Mouse (Mus musculus) liver, embryonic 13.5 days (tissue): ENCODE measurements around the gene Ifi211. TPM values are rescaled to one million over a fixed set of nuclear protein-coding genes. Genes with fewer than 3 reads are reported as not detected.
A peak's percentile ranks its signal among the peaks of the same experiment; 100 is the strongest.
"Not testable (repeated sequence)": the region's sequence is repeated elsewhere in the genome, so short reads cannot be mapped to it uniquely, and the experiment has no call there.

Experiments
- ATAC-seq: fragments of 200-750 bp; cut with Nextera tagmentation; 2 replicates; pipeline ENCODE4 v1.8.0; 2017; ENCODE audit warnings: low read depth, mild to moderate bottlenecking, moderate number of reproducible peaks, moderate library complexity
- DNase-seq: peaks from one replicate; pipeline ENCODE4 v3.0.0; 2022
- H3K27ac ChIP-seq: fragments of 300-500 bp; sonication (generic); 2 replicates; pipeline ENCODE4 v1.5.1; 2015; ENCODE audit warnings: moderate library complexity, mild to moderate bottlenecking, inconsistent platforms
- H3K27me3 ChIP-seq: fragments of 300-500 bp; sonication (generic); 2 replicates; pipeline ENCODE4 v1.6.1; 2015; ENCODE audit warnings: mild to moderate bottlenecking, inconsistent platforms
- H3K36me3 ChIP-seq: fragments of 300-500 bp; sonication (generic); 2 replicates; pipeline ENCODE4 v1.6.1; 2015; ENCODE audit warnings: mild to moderate bottlenecking, inconsistent platforms
- H3K4me1 ChIP-seq: fragments of 300-500 bp; sonication (generic); replicated peaks from 2 replicates; pipeline ENCODE4 v1.6.1; 2015; ENCODE audit warnings: inconsistent platforms
- H3K4me2 ChIP-seq: fragments of 300-500 bp; sonication (generic); 2 replicates; pipeline ENCODE4 v1.6.1; 2015; ENCODE audit warnings: inconsistent platforms, mild to moderate bottlenecking, moderate library complexity
- H3K4me3 ChIP-seq: fragments of 300-500 bp; sonication (generic); replicated peaks from 2 replicates; pipeline ENCODE4 v1.5.1; 2015; ENCODE audit warnings: mild to moderate bottlenecking, inconsistent platforms
- H3K9ac ChIP-seq: fragments of 300-500 bp; sonication (generic); 2 replicates; pipeline ENCODE4 v1.6.1; 2015; ENCODE audit warnings: mild to moderate bottlenecking, inconsistent platforms
- H3K9me3 ChIP-seq: fragments of 300-500 bp; sonication (generic); replicated peaks from 2 replicates; pipeline ENCODE4 v1.6.1; 2016; ENCODE audit warnings: inconsistent platforms
- whole genome bisulfite sequencing: fragments of 180-500 bp; shearing (Covaris S2); methylation state at CpG from one replicate; pipeline ENCODE4 v1.1.7; 2015; ENCODE audit not compliant: insufficient replicate concordance; 5-methylcytosine and 5-hydroxymethylcytosine counted together
- polyA plus RNA-seq: library from polyadenylated mRNA; unstranded; fragments of >200 nt; fragmentation: Nextera tagmentation; extraction: Ambion mirVana; gene quantifications from 2 replicates; pipeline ENCODE4 v1.2.1, GENCODE M21; 2015

Gene Ifi211
- 1.5 and 1.8 TPM in 2 replicates for polyA plus RNA-seq

DNA sequence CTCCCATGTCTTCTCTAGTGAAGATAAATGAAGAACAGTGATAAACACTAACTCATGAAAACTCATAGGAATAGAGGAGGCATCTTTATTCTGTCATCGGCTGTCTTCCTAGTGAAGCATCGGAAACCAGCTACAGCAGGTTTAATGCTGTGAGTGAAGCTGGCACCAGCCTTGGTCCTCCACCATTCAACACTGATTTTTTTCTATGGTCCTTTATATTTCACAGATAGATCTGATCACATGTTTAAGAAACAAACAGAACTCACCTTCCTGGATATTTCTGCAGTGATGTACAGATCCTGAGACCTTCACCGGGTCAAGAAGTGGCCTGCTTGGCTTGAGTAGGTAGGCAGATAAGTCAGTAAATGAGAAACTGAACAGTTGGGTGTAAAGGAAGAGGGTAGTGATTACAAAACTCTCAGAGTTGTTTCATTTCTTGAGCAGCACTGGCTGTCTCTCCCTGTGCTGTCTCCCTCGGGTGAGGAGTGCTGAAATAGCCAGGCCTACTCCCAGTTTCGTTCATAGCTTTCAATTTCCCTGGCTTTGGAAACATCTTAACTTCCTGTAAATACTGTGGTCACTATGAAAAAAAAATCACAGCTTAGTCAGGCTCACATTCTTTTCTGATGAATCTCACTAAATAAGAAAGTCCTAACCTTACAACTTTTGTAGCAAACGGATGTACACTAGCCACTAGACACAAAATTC lies at the start of gene Ifi211:
Gene Ifi211 (minus strand): TSS at position 499 of the 708 bp plus-strand sequence.
- not testable (repeated sequence) for H3K27me3 ChIP-seq, H3K4me2 ChIP-seq, H3K27ac ChIP-seq, H3K36me3 ChIP-seq, H3K9me3 ChIP-seq, DNase-seq, H3K4me1 ChIP-seq, H3K4me3 ChIP-seq, H3K9ac ChIP-seq, ATAC-seq
- WGBS: 53% methylated on average over 6 of the region's 6 CpGs

- not testable (repeated sequence) for H3K4me1 ChIP-seq, ATAC-seq, H3K4me2 ChIP-seq, H3K27me3 ChIP-seq, H3K9me3 ChIP-seq, H3K36me3 ChIP-seq, DNase-seq, H3K4me3 ChIP-seq, H3K27ac ChIP-seq, H3K9ac ChIP-seq
- WGBS: 54% methylated on average over 1 of the region's 1 CpGs
These were observed 48.6 kb upstream of the Ifi211 start for GRCm38 (mm10) chr1:173961491-173961890.

DNA sequence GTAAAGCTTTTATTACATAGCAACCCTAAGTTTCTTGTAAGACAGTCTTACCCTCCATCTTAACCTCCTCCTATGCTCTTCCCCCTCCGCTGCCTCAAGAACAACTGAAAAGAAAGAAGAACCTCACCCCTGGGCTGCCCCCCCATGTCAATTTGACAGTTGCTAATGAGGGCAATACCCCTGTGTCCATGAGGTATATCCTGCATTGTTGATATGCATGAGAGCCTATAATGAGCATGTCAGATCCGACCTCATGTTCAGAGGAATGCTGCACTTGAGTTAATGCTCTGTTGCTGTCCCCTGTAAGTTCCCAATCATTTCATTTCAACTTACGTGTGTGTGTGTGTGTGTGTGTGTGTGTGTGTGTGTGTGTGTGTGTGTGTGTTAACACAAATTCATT lies 47.2 kb upstream of the Ifi211 start:
- not testable (repeated sequence) for DNase-seq, H3K9ac ChIP-seq, H3K4me1 ChIP-seq, H3K27ac ChIP-seq, H3K9me3 ChIP-seq, H3K4me3 ChIP-seq, H3K36me3 ChIP-seq, ATAC-seq, H3K27me3 ChIP-seq, H3K4me2 ChIP-seq
- 54% methylated on average over 3 of the region's 3 CpGs for WGBS

DNA sequence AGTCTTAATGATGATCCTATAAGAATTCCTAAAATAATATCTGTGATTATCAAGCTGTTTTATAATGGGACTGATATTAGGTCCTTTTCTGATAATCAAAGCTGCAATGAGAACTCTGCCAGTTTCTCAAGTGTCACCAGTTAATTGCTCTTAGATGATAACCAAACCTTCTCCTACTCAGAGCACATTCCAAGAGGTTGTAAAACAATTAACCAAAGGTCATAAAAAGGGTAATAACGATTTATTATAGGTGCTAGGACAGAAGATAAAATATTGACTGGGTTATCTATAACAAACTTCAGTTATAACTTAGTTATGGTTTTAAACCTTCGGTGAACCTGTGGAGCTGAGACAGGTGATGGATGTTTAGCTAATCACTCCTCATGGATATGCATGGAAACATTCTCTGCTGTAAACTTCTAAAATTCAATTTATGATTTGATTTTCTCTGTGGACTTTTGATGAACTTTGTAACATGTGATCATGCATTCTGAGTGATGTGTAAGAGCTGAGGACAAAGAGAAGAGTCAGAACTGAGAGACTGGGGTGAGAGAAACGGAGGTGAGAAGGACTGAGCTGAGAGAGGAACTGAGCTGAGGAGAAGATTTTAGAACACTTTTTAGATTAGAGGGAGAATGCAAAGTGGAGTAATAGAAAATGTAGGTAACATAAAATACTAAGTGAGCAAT lies 43.1 kb upstream of the Ifi211 start:
- not testable (repeated sequence) for H3K4me2 ChIP-seq, H3K4me3 ChIP-seq, DNase-seq, H3K27ac ChIP-seq, H3K27me3 ChIP-seq, H3K9me3 ChIP-seq, H3K4me1 ChIP-seq, ATAC-seq, H3K36me3 ChIP-seq, H3K9ac ChIP-seq
- whole genome bisulfite sequencing: 55% methylated on average over 3 of the region's 3 CpGs

GRCm38 (mm10) chr1:173955071-173955796 lies 42.4 kb upstream of the Ifi211 start:
- Histone ChIP-seq H3K36me3 (no peaks in the 10 kb centered on the region), H3K27me3 (no peaks in the 10 kb centered on the region), H3K9ac (no peak overlapping the region), H3K27ac (no peak overlapping the region), H3K4me1 (no peaks in the 10 kb centered on the region), H3K4me3 (no peak overlapping the region), H3K4me2 (no peak overlapping the region), H3K9me3 (no peaks in the 10 kb centered on the region)
- ATAC-seq (no peak), DNase-seq (no peak)
- 53% methylated on average over 2 of the region's 2 CpGs for WGBS

GRCm38 (mm10) chr1:173953563-173953962 lies 40.7 kb upstream of the Ifi211 start:
- 40% methylated on average over 1 of the region's 1 CpGs for WGBS
- H3K27me3 ChIP-seq: no peaks in the 10 kb centered on the region
- no peaks in the 10 kb centered on the region for H3K9me3 ChIP-seq
- H3K27ac ChIP-seq: no peak overlapping the region
- H3K4me2 ChIP-seq: no peak overlapping the region
- H3K4me1 ChIP-seq: no peaks in the 10 kb centered on the region
- H3K36me3 ChIP-seq: no peaks in the 10 kb centered on the region
- no peak overlapping the region for H3K9ac ChIP-seq
- DNase-seq (no peak), ATAC-seq (no peak)
- H3K4me3 ChIP-seq: no peak overlapping the region

DNA sequence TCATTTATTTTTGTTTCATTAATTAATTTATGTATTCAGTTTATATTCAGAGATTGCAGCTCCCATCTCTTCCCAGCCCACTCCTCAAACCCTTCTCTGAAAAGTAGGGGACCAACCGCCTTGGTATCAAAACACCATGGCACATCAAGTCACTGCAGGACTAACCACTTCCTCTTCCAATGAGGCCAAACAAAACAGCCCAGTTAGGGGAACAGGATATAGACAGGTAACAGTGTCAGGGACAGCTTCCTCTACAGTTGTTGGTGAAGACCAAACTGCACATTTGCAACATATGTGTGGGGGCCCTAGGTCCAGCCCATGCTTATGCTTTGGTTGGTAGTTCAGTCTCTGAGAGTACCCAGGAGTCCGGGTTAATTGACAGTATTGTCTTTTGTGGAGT lies 36.2 kb upstream of the Ifi211 start:
- not testable (repeated sequence) for H3K9me3 ChIP-seq, H3K4me2 ChIP-seq, H3K4me3 ChIP-seq, H3K9ac ChIP-seq, H3K27me3 ChIP-seq, H3K27ac ChIP-seq, H3K4me1 ChIP-seq, H3K36me3 ChIP-seq, DNase-seq
- ATAC-seq: peak; percentile 39; the same call in 1 of the 2 replicates
- 15% methylated on average over 2 of the region's 2 CpGs for WGBS

DNA sequence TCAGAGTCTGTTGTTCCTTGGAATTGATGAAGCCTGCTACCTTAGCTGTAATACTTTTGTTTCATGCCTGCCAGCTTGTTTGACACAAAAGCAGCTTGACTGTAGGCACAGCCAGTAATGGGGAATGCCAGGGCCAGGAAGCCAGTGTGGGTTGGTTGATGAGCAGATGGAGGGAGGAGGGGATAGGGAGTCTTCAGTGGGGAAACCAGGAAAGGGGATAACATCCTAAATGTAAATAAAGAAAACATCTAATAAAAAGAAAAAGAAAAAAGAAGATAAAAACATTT lies 29.9 kb upstream of the Ifi211 start:
- DNase-seq, H3K27me3 ChIP-seq, H3K36me3 ChIP-seq, H3K9ac ChIP-seq, H3K4me1 ChIP-seq, H3K9me3 ChIP-seq, H3K27ac ChIP-seq, ATAC-seq, H3K4me3 ChIP-seq, H3K4me2 ChIP-seq: not testable (repeated sequence)

DNA sequence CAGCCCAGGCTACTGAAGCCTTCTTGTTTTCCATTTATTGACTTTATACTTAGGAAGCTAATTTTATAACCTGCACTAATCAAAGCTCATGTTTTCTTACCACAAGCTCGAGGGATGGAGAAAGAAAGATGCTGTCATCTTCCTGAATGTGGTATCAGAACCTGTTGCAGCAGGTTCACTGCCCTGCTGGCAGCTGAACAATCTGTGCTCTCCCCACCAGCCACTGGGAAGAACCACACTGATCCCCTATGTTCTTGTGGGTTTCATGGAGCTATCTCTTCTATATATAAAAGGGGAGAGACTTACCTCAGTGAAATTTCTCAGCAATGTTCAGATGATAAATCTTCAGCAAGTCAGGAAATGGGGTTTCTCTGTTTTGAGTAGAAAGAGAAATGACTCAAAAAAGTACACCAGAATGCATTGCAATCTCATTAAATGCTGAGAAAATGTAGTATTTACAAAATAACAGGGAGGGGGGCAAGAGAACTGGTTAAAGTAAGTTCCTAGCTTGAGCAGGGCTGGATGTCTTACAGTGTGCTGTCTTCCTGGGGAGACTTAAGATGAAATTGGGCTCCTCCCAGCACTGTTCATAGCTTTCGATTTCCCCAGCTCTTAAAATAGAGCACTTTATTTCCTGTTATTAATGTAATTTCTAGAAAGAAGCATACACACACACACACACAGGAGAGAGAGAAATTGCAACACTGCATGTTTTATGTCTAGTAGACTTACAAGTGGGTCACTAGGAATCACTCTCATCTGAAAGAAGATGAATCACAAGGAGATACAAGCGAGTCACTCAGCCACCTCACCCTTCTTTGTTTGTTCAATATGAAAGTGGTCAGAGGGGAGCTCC lies 29.3 kb upstream of the Ifi211 start, which contains the start of the genes Mndal and Ifi203:
Gene Mndal (minus strand): TSS at position 568 of the 856 bp plus-strand sequence.
Gene Ifi203 (minus strand): TSS at position 749 of the 856 bp plus-strand sequence.
- not testable (repeated sequence) for H3K9ac ChIP-seq, ATAC-seq, H3K4me1 ChIP-seq, H3K4me3 ChIP-seq, DNase-seq, H3K4me2 ChIP-seq, H3K27me3 ChIP-seq, H3K36me3 ChIP-seq, H3K9me3 ChIP-seq, H3K27ac ChIP-seq
- 41% methylated on average over 3 of the region's 3 CpGs for whole genome bisulfite sequencing

GRCm38 (mm10) chr1:173941522-173941921 lies 28.7 kb upstream of the Ifi211 start:
- H3K9ac ChIP-seq, H3K4me3 ChIP-seq, H3K36me3 ChIP-seq, ATAC-seq, H3K4me1 ChIP-seq, DNase-seq, H3K4me2 ChIP-seq, H3K27me3 ChIP-seq, H3K27ac ChIP-seq, H3K9me3 ChIP-seq: not testable (repeated sequence)
- WGBS: 72% methylated on average over 2 of the region's 2 CpGs

DNA sequence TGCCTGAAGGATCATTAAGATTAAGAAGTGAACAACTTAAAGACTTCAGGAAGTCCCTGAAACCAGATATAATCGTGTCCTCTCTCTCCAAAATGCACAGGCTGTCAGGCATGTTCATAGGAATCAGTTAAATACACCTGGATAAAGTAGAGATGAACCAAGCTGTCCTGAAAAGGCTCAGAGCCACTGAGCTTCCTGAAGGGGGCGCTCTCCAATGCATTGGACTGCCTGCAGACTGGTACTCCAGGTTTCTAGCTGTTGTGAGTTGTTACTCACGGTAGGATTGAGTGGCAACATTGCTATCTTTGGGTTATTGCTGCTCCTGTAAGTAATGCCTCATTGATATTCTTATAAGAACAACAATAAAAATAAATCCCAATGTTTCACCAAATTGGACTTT lies 6.4 kb upstream of the Ifi211 start:
- H3K9ac ChIP-seq, H3K4me2 ChIP-seq, H3K36me3 ChIP-seq, H3K4me3 ChIP-seq, H3K9me3 ChIP-seq, H3K27me3 ChIP-seq, DNase-seq, H3K4me1 ChIP-seq, ATAC-seq, H3K27ac ChIP-seq: not testable (repeated sequence)
- WGBS: 40% methylated on average over 3 of the region's 3 CpGs
